Mouse (Mus musculus): Measurements from ENCODE around the gene Rel.

DNA sequence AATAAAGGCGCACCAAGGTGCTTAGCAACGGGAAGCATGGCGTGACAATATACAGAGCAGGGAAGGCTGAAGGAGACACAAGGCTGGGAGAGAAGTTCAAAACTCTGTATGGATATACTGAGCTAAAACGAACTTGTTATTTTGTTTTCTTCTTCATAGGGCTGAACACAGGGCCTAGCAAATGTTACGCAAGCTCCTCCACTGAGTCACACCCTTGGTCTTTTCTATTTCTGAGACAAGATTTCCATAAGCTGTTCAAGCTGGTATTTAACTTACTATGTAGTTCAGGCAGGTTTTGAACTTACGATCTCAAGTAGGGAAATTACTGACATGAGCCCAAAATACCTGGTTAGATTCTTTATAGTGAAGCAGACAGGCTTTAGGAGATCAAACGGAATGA, 29.4 kb downstream of the Rel start:
- TF ChIP-seq CTCF (IDR thresholded peaks at IDR 0.05; ENCODE audit: low read depth), result no peak
- no peak for TF ChIP-seq EP300 (optimal IDR thresholded peaks at IDR 0.05)

Data from stomach, postnatal 0 days (tissue).